Mouse (Mus musculus) thymus, postnatal 14 days (tissue): Measurements from ENCODE around the gene Zfyve27.

Experiments used
- DNase-seq: peaks from one replicate; pipeline ENCODE4 v3.0.0; 2021

Gene Zfyve27

GRCm38 (mm10) chr19:42182673-42183072, 18.9 kb downstream of the Zfyve27 start:
- peak; percentile 32 for DNase-seq

DNA sequence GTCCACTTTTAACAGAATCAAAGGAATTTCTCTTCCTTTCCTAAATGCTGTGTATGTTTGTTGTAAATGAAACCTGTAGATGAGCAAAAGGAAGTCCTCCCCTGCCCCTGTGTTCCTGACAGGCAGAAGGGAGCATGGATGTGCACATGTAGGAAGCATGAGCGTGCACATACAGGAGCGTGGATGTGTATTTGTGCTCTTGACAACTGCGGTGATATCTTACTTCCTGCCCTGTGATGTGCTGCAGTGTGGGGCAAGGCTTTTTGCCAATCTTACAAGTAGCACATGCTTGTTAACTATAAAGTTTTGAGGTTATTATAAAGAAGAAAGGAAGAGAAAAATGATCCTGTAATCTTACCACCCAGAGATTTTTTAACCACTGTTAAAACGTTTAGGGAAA, 26.0 kb downstream of the Zfyve27 start:
- no peak for DNase-seq

DNA sequence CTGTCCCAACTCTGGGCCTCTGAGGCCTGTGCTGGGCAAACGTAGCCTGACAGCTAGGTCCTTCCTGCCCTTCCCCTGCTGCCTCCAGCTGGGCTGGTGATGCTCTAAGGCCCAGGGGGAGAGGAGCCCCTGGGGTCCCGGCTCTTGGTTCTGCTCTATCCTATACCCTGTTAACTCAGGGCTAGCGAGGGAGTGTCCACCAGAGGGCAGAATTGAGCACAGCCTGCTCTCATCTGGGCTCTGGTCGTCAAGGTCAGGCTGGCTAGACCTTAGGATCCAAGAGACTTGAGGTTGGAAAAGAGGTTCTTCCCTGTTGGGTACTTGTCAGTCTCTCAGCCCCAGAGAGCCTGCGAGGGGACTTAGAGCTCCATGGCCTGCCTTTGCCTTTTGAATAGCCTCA, 26.7 kb downstream of the Zfyve27 start:
- DNase-seq: peak; percentile 55

DNA sequence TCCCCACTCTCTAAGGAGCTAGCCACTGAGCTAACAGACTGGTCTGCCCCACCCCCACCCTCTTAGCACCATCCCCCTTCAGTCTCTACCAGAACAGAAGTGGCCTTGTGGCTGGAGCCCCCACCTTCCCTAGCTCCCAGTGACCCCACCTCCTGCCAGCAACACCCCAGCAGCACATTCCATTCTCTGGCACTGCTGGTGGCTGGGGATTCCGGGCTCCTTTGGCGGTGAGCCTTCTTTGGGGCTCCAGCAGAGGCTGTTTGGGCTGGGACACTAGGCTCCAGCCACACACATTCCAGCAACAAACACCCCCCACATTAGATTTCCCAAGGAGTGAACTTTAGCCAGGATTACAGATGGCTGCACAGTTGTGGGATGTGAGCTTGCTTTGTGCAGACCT, 29.6 kb downstream of the Zfyve27 start:
- DNase-seq: no peak

- DNase-seq: no peak
Measured at GRCm38 (mm10) chr19:42196378-42196777, 32.6 kb downstream of the Zfyve27 start.

DNA sequence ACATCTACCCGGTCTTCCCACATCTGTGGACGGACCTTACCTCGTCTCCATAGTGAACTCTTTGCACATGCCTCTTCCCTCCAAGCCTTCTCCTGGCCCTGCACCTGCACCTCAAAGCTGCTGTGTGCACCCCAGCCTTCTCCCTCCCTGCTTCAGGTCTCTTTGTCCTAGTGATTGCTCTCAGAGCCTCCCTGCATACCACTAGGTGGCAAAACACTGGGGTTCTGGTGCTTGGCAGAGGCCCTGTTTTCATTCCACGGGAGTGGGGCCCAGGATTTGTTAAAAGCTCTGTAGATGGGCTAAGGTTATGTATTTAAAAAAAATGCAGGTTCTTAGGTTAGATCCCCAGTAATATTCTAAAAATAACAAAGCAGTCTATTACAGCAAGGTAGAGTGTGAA, 33.3 kb downstream of the Zfyve27 start:
- DNase-seq: no peak

DNA sequence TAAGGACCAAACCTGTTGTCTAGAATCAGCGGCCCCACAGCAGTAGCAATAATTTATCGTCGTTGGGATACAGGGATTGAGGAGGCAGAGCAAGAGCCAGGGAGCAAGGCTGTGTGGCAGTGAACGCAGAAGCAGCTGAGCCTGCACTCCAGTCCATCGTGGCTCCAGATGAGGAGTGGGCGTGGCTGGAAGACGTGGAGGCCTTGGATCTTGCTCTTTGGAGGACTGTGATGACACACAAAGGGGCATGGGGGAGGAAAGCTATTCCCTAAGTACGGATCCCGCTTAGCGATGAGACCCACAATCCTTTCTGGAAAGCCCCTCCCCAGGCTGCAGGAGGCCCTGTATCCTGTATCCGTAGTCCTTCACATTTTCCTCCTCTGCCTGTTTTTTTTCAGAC, 34.3 kb downstream of the Zfyve27 start:
- no peak for DNase-seq

DNA sequence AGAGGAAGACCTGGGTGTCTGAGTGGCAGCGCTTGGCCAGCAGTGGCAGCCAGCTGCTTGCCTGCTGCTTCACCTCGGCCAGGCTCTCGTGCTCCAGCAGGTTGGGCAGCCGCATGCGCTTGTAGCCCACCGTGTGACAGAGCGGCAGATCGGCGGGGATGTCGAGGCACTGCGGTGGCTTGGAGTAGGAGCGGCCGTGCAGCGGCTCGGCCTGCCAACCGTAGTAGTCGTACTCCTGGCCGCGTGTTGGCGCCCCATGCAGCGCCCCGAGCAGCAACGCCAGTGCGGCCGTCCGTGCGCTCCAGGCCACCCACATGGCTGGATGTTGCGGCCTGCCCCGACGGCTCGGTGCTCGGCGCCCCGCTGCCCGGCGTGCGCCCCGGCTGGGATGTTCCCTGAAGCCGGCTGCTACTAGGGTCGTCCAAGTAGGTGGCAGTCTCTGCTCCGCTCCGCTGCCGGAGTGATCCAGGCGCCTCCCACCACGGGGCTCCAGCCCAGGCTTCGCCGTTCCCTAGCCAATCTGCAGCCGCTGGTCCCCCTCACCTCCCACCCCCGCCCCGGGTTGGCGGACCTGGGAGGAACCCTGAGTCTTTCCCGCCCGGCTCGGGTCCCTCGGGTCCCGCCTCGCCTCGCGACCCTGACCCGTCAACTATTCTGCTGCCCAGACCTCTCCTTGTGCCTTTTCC, 38.1 kb downstream of the Zfyve27 start, which contains the start of gene Sfrp5:
Gene Sfrp5 (minus strand): TSS at position 557 of the 686 bp plus-strand sequence.
- DNase-seq: no peak

DNA sequence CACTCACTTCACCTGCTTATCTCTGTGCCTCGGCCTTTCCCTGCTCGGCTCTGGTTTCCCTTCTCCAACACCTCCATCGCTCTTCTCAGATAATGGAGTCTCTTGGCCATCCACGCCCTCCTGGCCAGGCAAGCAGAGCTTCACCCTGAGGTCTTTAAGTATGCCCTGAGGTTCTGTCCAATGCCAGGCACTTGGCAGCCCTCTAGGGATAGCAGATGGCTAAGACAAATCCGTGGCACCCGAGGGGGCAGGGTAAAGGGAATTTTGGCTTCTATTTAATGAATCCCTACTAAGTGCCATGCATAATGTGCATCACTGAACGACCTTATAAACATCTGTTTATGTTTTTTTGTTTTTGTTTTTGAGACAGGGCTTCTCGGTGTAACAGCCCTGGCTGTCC, 38.7 kb downstream of the Zfyve27 start:
- no peak for DNase-seq

- DNase-seq: no peak
Measured at GRCm38 (mm10) chr19:42204306-42204705, 40.6 kb downstream of the Zfyve27 start.

DNA sequence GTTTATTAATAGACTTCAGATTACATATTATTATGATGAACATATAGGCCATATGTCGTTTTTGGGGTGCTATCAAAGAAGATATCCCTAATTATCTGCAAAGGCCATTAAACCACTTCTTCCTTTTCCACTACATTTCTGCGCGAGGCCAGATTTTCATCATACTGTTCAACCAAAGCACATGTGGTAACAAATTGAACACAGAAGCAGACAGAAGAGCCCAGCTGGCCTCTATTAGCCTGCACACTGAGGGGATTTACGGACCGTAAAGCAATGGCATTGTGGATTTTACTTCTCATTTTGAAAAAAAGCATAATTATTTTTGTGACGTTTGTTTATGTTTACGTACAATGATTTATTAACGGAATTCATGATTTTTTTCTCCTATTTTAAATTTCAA, 41.5 kb downstream of the Zfyve27 start:
- no peak for DNase-seq

DNA sequence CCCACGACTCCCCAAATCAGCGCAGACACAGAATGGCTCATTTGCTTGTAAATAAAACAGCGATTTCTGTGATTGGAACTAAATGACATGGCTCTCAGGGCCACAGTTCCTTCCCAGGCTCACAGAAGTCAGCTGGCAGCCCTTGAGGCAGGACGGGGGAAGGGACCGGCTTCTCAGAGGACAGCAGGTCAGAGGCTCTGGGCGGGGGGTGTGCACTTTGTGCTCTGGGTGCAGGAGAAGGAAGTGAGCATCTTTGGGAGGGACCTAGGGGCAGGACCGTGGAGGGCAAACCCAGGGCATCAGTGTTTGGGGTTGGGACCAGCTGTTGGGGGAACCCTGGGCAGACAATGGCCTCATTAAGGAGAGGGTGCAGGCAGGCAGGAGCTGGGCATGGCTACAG, 45.7 kb downstream of the Zfyve27 start:
- DNase-seq: no peak

DNA sequence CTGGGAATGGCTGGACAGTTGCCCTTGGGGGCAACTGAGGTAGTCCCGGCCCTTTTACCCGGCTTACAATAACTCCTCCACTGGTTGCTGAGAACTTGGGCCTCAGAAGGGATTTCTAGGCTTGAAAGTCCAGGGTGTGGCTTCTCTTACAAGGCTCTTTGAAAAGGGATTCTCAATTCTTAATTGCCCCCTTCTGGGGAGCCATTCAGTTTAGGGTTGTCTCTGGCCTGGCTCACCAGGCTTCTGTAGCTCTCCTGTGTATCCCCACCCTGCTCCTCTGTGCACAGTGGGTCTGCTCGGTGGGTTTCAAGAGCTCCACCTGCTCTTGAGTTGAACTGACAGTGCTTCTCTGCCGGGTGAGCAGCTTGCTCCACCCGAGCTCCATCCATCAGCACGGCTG, 46.2 kb downstream of the Zfyve27 start:
- DNase-seq: no peak

- no peak for DNase-seq
Measured at GRCm38 (mm10) chr19:42211936-42212335, 48.2 kb downstream of the Zfyve27 start.

GRCm38 (mm10) chr19:42214601-42215000, 50.9 kb downstream of the Zfyve27 start:
- DNase-seq: no peak

DNA sequence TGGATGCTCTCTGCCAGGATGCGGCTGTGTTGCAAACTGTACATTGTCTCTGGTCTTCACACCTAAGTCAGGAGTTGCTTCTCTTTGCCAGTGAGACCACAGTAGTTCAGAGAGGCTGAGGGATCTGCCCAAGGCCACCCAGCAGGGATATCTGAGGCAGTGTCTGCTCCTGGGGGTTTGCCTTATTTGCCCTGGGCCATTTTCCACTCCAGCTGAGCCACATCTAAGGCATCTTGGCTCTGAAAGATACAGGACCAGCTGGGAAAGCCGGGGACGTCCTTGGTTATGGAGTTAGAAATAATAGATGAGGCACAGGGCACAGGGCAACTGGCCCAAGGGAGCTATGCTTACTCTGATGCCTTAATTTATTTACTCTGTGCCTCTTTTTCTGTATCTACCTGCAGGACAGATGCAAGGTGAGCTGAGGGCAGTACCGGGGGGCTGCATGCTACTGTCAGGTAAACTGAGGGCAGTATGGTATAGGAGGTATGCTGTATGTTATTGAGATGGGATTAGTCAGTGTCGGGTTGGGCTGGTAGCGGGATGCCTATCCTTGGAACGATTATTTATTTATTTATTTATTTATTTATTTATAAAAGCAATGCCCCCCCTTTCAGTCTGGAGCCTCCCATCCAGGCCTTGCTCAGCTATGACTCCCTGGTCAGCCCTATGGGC, 53.1 kb downstream of the Zfyve27 start:
- no peak for DNase-seq

DNA sequence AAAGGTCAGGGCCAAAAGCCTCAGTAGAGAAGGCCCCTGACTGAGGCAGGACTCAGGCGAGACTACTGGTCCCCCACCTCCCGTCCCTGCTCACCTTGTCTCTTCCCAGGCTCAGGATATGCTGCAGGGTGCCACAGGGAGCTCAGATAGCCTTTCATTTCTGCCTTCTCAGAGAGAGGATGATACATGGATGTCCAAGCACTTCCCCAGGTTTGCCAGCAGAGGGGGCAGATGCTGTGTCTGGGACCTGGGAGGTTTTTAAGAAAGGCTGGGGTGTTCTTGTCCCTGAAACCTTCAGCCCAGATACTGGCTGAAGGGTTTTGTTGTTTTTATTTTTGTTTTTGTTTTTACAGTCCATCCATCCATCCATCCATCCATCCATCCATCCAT, 53.6 kb downstream of the Zfyve27 start:
- peak; percentile 17 for DNase-seq

GRCm38 (mm10) chr19:42226451-42226850, 62.7 kb downstream of the Zfyve27 start:
- DNase-seq: no peak

DNA sequence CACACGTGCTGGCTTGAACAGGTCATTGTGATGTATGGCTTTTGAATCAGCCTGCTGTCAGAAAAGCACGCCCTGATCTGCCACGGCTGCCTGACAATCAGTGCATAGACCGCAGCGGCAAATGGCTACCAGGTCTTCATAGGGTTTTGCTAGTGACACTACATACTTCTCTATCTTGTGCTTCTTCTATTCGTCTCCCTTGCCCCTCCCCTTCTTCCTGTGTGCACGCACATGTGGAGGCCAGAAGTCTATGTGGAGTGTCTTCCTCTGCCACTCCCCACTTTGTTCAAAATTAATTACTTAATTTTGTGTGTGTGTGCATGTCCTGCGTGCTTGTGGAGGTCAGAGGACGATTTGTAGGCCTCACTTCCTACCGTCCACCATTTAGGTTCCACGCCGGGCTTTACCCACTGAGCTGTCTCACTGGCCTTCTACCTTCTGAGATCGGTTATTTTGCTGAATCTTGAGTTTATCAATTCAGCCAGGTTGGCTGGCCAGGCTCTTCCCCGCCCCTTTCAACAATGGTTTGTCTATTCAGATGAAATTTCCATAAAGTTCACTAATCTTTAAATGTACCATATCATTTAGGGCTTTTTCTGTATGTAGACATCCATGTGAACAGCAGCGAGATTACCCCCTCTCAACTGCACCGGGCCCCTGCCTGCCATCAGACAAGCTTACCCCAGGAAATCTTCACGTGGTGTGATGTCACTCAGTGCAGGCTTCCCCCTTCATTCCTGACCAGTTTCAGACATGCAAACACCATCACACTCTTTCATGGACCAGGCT, 65.9 kb downstream of the Zfyve27 start:
- no peak for DNase-seq

DNA sequence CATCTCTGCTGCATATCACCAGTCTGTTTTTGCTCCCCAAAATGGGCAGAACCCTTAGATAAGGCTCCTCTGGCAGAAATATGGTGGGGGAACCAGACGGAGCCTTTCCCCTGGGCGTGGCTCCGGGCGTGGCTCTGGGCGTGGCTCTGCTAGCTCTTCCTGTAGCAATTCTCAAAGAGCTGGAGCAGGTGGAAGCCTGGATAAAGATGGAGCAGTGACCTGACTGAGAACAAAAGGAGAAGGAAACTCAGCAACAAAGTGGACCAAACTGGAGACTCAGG, 66.5 kb downstream of the Zfyve27 start:
- no peak for DNase-seq

DNA sequence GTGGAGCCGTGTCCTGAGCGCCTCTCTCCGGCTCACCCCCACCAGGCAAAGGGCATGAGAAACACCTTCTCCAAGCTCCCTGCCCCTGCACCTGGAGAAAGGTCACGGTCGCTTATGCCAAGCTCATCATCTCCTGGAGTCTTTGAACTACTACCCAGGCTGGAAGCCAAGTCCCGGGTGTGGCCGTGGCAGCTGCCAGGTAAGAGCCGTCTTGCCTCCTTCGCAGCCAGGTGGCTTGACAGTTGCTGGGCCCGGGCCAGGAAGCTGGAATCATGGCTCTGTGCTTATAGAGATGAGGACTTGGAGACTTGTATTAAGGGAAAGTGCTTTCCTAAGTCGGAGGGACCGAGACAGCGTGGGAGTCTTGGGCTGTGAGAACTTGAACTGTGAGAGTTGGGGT, 67.2 kb downstream of the Zfyve27 start:
- no peak for DNase-seq

DNA sequence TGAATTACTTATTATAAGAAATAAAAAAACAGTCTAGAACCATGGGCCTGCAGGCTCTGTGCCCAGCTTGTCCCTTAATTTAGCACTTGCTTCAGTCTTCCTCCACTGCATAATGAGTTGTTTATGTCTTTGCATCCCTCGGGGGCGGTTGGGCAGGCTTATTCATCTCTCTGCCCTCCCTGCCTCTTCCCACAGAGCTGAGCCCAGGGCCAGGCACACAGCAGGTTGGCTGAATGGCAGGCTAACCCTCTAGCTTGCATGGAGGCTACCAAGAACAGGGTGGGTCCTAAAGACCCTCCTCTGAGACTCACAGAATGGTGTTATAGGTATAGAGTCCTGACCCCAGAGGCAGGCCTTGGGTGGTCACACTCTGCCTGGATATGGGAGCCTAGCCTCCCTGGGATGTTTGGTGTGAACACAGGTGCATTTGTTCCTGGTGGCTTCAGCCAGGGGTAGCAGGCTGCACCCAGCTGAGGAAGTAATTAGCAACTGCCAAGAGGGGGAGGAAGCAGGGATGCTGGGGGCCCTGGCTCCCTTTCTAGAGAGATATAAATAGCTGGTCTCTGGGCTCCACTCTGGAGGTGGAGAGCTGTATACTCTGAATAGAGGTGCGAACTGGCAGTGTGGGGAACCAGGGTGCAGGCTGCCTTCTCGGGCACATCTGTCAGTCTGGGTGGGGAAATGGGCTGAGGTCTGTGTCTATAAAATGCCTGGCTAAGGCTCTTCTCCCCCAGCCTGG, 74.0 kb downstream of the Zfyve27 start:
- DNase-seq: no peak

- DNase-seq: no peak
Measured at GRCm38 (mm10) chr19:42238341-42238715, 74.6 kb downstream of the Zfyve27 start.

- DNase-seq: no peak
Measured at GRCm38 (mm10) chr19:42240881-42241280, 77.1 kb downstream of the Zfyve27 start.
